Mouse (Mus musculus): ENCODE data around the gene Zfp989. TPM values are rescaled to one million over a fixed set of nuclear protein-coding genes. Genes with fewer than 3 reads are reported as not detected.

Zfp989 gene
- polyA plus RNA-seq (2012; rRNA removed), result 0.14 and 0.17 TPM in 2 replicates

GRCm38 (mm10) chr4:146971757-146972156 lies at the start of gene Zfp989:
TSS of gene Zfp989 (plus strand) at chr4:146971976.

DNA sequence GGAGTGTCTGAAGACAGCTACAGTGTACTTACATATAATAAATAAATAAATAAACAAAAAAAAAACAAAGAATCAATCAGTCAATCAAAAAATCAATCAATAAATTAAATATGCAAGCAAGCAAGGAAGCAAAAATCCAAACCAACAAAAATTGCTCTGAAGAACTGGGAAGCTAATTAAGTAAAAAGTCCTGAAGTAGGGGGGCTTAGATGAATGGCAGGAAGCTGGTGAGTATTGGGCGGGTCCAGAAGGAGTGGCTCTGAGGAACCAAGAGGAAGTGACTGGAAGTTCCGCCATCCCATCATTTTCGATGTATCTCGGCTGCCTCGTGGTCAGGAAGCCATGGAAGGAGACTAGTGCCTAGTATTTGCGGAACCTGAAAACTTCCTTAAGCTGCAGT lies 49.8 kb downstream of the Zfp989 start, which contains the start of gene Rex2:
TSS of gene Rex2 (plus strand) at position 301 of the 400 bp plus-strand sequence.

Other genes starting within 250 kb of the Zfp989 start
- gene Gm21411, start 62.4 kb upstream of the Zfp989 start, polyA plus RNA-seq (2012; rRNA removed), result not detected in 2 replicates
- 0.05 TPM in 1 of 2 replicates, not detected in the other for gene Rex2, start 49.9 kb downstream of the Zfp989 start, polyA plus RNA-seq (2012; rRNA removed)
- gene Zfp991, start 160.1 kb downstream of the Zfp989 start, polyA plus RNA-seq (2012; rRNA removed), result 2.4 and 3.4 TPM in 2 replicates